8 mouse cellular contexts compared by ENCODE assay signal in genomic region chr10:42860159-42860911, GRCm38 (mm10). TPM values are rescaled to one million over a fixed set of nuclear protein-coding genes. Genes with fewer than 3 reads are reported as not detected.
DNase-seq lines count a peak whose midpoint lies in the region; ATAC-seq and TF ChIP-seq lines count a peak whose summit lies in the region.

Gene Scml4, plus strand, starts transcription at chr10:42860370.

- H3K36me3 ChIP-seq in forebrain, embryonic 10.5 days (replicated peaks) = no peaks in the 10 kb centered on the region
- no peaks in the 10 kb centered on the region for H3K36me3 ChIP-seq in hindbrain, postnatal 0 days (ENCODE audit: insufficient read depth, low read length)
- H3K36me3 ChIP-seq in limb, embryonic 14.5 days (ENCODE audit: control insufficient read depth, insufficient read depth, low read length) = no peaks in the 10 kb centered on the region
- H3K36me3 ChIP-seq in stomach, embryonic 15.5 days = no peaks in the 10 kb centered on the region

- H3K9me3 ChIP-seq in forebrain, embryonic 10.5 days = peaks cover 8% of the 10 kb centered on the region; the same call in 1 of the 2 replicates
- no peaks in the 10 kb centered on the region for H3K9me3 ChIP-seq in hindbrain, postnatal 0 days (ENCODE audit: low read length)
- no peaks in the 10 kb centered on the region for H3K9me3 ChIP-seq in limb, embryonic 14.5 days (ENCODE audit: control insufficient read depth, low read length)
- no peaks in the 10 kb centered on the region for H3K9me3 ChIP-seq in stomach, embryonic 15.5 days

- no peak for TF ChIP-seq CTCF in hindbrain, postnatal 0 days (IDR thresholded peaks at IDR 0.05; ENCODE audit: low read depth)

- H3K4me2 ChIP-seq in hindbrain, postnatal 0 days (ENCODE audit: low read depth, low read length) = peak within 1 kb of the TSS; percentile 67
- H3K4me2 ChIP-seq in limb, embryonic 14.5 days (replicated peaks; ENCODE audit: low read depth, low read length, severe bottlenecking) = peak within 1 kb of the TSS; percentile 38; the same call in 1 of the 2 replicates
- H3K4me2 ChIP-seq in stomach, embryonic 15.5 days = peak within 1 kb of the TSS; percentile 34

- peaks cover 82% of the 10 kb centered on the region for H3K27me3 ChIP-seq in forebrain, embryonic 10.5 days (ENCODE audit: poor library complexity, severe bottlenecking)
- no peaks in the 10 kb centered on the region for H3K27me3 ChIP-seq in hindbrain, postnatal 0 days (ENCODE audit: insufficient read depth, low read length)
- H3K27me3 ChIP-seq in limb, embryonic 14.5 days (ENCODE audit: control insufficient read depth, insufficient read depth, low read length) = no peaks in the 10 kb centered on the region
- H3K27me3 ChIP-seq in stomach, embryonic 15.5 days (replicated peaks) = no peaks in the 10 kb centered on the region

- WGBS in forebrain, embryonic 10.5 days = 56% methylated on average over 17 of the region's 17 CpGs
- WGBS in hindbrain, postnatal 0 days = 14% methylated on average over 17 of the region's 17 CpGs
- 33% methylated on average over 17 of the region's 17 CpGs for WGBS in limb, embryonic 14.5 days
- WGBS in stomach, embryonic 15.5 days = 43% methylated on average over 17 of the region's 17 CpGs

- H3K9ac ChIP-seq in hindbrain, postnatal 0 days (replicated peaks; ENCODE audit: low read length) = peak within 1 kb of the TSS; percentile 42
- peak within 1 kb of the TSS; percentile 16; the same call in 1 of the 2 replicates for H3K9ac ChIP-seq in limb, embryonic 14.5 days (ENCODE audit: low read depth, low read length, severe bottlenecking)
- H3K9ac ChIP-seq in stomach, embryonic 15.5 days = no peak within 1 kb of the TSS

- no peak for TF ChIP-seq POLR2A in limb, embryonic 14.5 days (IDR thresholded peaks at IDR 0.05; ENCODE audit: borderline replicate concordance, extremely low read depth, insufficient read depth, insufficient read length)

- DNase-seq in 416B (ENCODE audit: low read depth) = peak; percentile 91
- DNase-seq in MN1 (ENCODE audit: low spot score) = peak; percentile 95
- DNase-seq in forebrain, embryonic 10.5 days (ENCODE audit: extremely low spot score, low spot score) = no peak
- peak; percentile 84 for DNase-seq in hindbrain, postnatal 0 days (ENCODE audit: low spot score)
- DNase-seq in limb, embryonic 14.5 days (ENCODE audit: low spot score) = peak; percentile 60
- DNase-seq in cerebellum, adult 18-20 months = no peak

- peak; percentile 86 for ATAC-seq in hindbrain, postnatal 0 days
- peak; percentile 66; the same call in 1 of the 2 replicates for ATAC-seq in limb, embryonic 14.5 days (ENCODE audit: low FRiP score, low read depth)
- peak; percentile 78 for ATAC-seq in monocyte, adult 5-6 weeks (replicated peaks; ENCODE audit: insufficient number of reproducible peaks, low FRiP score, low TSS enrichment, poor library complexity, severe bottlenecking)
- ATAC-seq in stomach, embryonic 15.5 days (ENCODE audit: insufficient read depth, low FRiP score, low read depth) = no peak; the same call in 1 of the 2 replicates

- H3K27ac ChIP-seq in forebrain, embryonic 10.5 days = 0 out of 2 replicates have a peak within 1 kb of the TSS, but pooled peaks have one; percentile 31
- peak within 1 kb of the TSS; percentile 67 for H3K27ac ChIP-seq in hindbrain, postnatal 0 days
- H3K27ac ChIP-seq in limb, embryonic 14.5 days (replicated peaks; ENCODE audit: low read depth, low read length) = peak within 1 kb of the TSS; percentile 53; the same call in 1 of the 2 replicates
- H3K27ac ChIP-seq in stomach, embryonic 15.5 days = no peak within 1 kb of the TSS

- peak within 1 kb of the TSS; percentile 2; the same call in 1 of the 2 replicates for H3K4me3 ChIP-seq in forebrain, embryonic 10.5 days
- H3K4me3 ChIP-seq in hindbrain, postnatal 0 days (ENCODE audit: low read length) = peak within 1 kb of the TSS; percentile 31
- peak within 1 kb of the TSS; percentile 17 for H3K4me3 ChIP-seq in limb, embryonic 14.5 days (replicated peaks; ENCODE audit: low read length)
- H3K4me3 ChIP-seq in stomach, embryonic 15.5 days (replicated peaks) = 0 out of 2 replicates have a peak within 1 kb of the TSS, but pooled peaks have one; percentile 1

- H3K4me1 ChIP-seq in forebrain, embryonic 10.5 days = peaks cover 48% of the 10 kb centered on the region
- H3K4me1 ChIP-seq in hindbrain, postnatal 0 days (ENCODE audit: insufficient read depth, low read length) = peaks cover 13% of the 10 kb centered on the region
- H3K4me1 ChIP-seq in limb, embryonic 14.5 days (ENCODE audit: control insufficient read depth, insufficient read depth, low read length) = peaks cover 31% of the 10 kb centered on the region
- 0 out of 2 replicates have a peak, but pooled peaks cover 6% of the 10 kb centered on the region for H3K4me1 ChIP-seq in stomach, embryonic 15.5 days

RNA-seq across cellular contexts. Expression of gene Scml4, which starts in this region (rescaled TPM):
- 0.19 and 0.36 TPM in 2 replicates for polyA plus RNA-seq in forebrain, embryonic 10.5 days (2016; fragmentation: Nextera tagmentation; extraction: Ambion mirVana)
- 16.4 and 21.1 TPM in 2 replicates for total RNA-seq in hindbrain, postnatal 0 days (2014; rRNA removed)
- polyA plus RNA-seq in hindbrain, postnatal 0 days (2015; fragmentation: Nextera tagmentation; extraction: Ambion mirVana) = 4.9 and 7.0 TPM in 2 replicates
- 0.77 and 0.92 TPM in 2 replicates for polyA plus RNA-seq in limb, embryonic 14.5 days (2012; rRNA removed)
- 0.70 and 1.1 TPM in 2 replicates for polyA plus RNA-seq in limb, embryonic 14.5 days (2014; fragmentation: Nextera tagmentation; extraction: Ambion mirVana)
- 5.4 to 25.0 TPM (median 10.3 TPM) in 3 replicates for total RNA-seq in monocyte, adult 5-6 weeks (2017)
- 11.6 and 15.6 TPM in 2 replicates for polyA plus RNA-seq in stomach, embryonic 15.5 days (2015; fragmentation: Nextera tagmentation; extraction: Ambion mirVana)

Comparison
In these comparisons a context has a peak if more than half of its experiments do, and no peak if none do; other contexts are left out.
1. DNase-seq: peak in 416B (single experiment), MN1 (single experiment), hindbrain, postnatal 0 days (single experiment) and limb, embryonic 14.5 days (single experiment); none in forebrain, embryonic 10.5 days (single experiment) and cerebellum, adult 18-20 months (0 of 2).
2. Peak in every context shown above with its lines, with median percentiles within 50 percentile points of each other: H3K4me3 ChIP-seq and H3K4me2 ChIP-seq.